In the genomic region with DNA sequence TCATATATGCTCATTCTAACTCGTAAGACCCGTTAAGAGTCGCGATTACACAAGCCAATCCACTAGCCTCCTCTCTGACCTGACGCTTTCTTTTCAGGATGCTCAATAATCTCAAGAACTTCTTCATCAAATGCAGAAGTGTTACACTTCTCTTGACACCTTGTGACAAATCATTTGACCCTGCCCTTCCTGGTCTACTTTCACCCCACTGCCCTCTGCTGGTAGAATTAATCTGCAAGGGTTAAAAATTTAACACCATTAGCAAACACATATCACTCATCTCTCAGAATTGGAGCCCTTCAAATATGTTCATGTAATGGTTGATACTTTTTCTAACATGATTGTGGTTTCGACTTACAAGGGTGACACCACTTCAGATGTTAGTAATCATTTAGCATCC, we compare ENCODE assay signal across 13 mouse cellular contexts. TPM values are rescaled to one million over a fixed set of nuclear protein-coding genes. Genes with fewer than 3 reads are reported as not detected.
A peak's percentile ranks its signal among the peaks of the same experiment; 100 is the strongest.
DNase-seq lines count a peak whose midpoint lies in the region; ATAC-seq and TF ChIP-seq lines count a peak whose summit lies in the region.
"Had no signal": no experiment of that assay in that cellular context is flagged by ENCODE, and none has a peak within 500 bp of the region (broad histone marks: within the 10 kb centered on the region; RNA-seq: fewer than 3 reads in every experiment).

No protein-coding gene starts in this region.

- no peaks in the 10 kb centered on the region for H3K36me3 ChIP-seq in heart, postnatal 0 days (replicated peaks; ENCODE audit: control insufficient read depth, insufficient read depth, low read length)
- H3K36me3 ChIP-seq: liver, embryonic 15.5 days had no signal

- H3K4me3 ChIP-seq in heart, postnatal 0 days (ENCODE audit: low read depth, low read length) = no peak overlapping the region
- H3K4me3 ChIP-seq in left cerebral cortex, adult 2 months = no peak overlapping the region
- H3K4me3 ChIP-seq: erythroblast, embryonic 14.5 days; liver, embryonic 15.5 days had no signal

- intact Hi-C loops in heart, postnatal 36 days (cut with DNase I) = no loop called here
- intact Hi-C loops in left cerebral cortex, adult 2 months (cut with DNase I) = no loop called here

- no peaks in the 10 kb centered on the region for H3K27me3 ChIP-seq in heart, postnatal 0 days (ENCODE audit: control insufficient read depth, insufficient read depth, low read length)
- H3K27me3 ChIP-seq: liver, embryonic 15.5 days had no signal

- no peak for TF ChIP-seq EP300 in heart, postnatal 0 days (IDR thresholded peaks at IDR 0.05; ENCODE audit: low read depth)

- no peak overlapping the region for H3K27ac ChIP-seq in heart, postnatal 0 days (ENCODE audit: low read depth)
- H3K27ac ChIP-seq in left cerebral cortex, adult 2 months = no peak overlapping the region
- H3K27ac ChIP-seq: liver, embryonic 15.5 days had no signal

- peak; percentile 26 for DNase-seq in heart, postnatal 0 days (ENCODE audit: low spot score)
- DNase-seq in heart, postnatal 36 days = no peak
- peak; percentile 23 for DNase-seq in retina, embryonic 14.5 days (ENCODE audit: low spot score)
- no peak for DNase-seq in retina, postnatal 1 day
- peak; percentile 4 for DNase-seq in naive thymus-derived CD4-positive, alpha-beta T cell, adult 2 months (ENCODE audit: low read depth)
- no peak for DNase-seq in left cerebral cortex, adult 2 months (ENCODE audit: extremely low spot score in 1 of 2, low spot score in 2 of 2)
- DNase-seq: adrenal gland, adult 2 months; cerebellum, adult 8-10 months; kidney, adult 8-10 months had no signal

- H3K4me2 ChIP-seq in heart, postnatal 0 days (ENCODE audit: low read depth, low read length) = no peak overlapping the region
- H3K4me2 ChIP-seq: liver, embryonic 15.5 days had no signal

- H3K4me1 ChIP-seq in heart, postnatal 0 days (ENCODE audit: control insufficient read depth, insufficient read depth) = no peaks in the 10 kb centered on the region
- H3K4me1 ChIP-seq: liver, embryonic 15.5 days had no signal

- peak; percentile 53 for TF ChIP-seq CTCF in heart, postnatal 0 days (IDR thresholded peaks at IDR 0.05; ENCODE audit: low read depth)
- no peak for TF ChIP-seq CTCF in left cerebral cortex, adult 2 months (IDR thresholded peaks at IDR 0.05)

- H3K9ac ChIP-seq in heart, postnatal 0 days (replicated peaks; ENCODE audit: low read depth, low read length) = no peak overlapping the region
- H3K9ac ChIP-seq: liver, embryonic 15.5 days had no signal

- WGBS in heart, postnatal 0 days = 38% methylated on average over 6 of the region's 6 CpGs

- no peaks in the 10 kb centered on the region for H3K9me3 ChIP-seq in heart, postnatal 0 days (replicated peaks; ENCODE audit: control insufficient read depth, low read length)
- H3K9me3 ChIP-seq: liver, embryonic 15.5 days had no signal

- ATAC-seq in heart, postnatal 0 days (ENCODE audit: insufficient read depth, low read depth) = no peak
- ATAC-seq in activated CD4-positive, CD25-positive, alpha-beta regulatory T cell, adult 4 months = peak; percentile 40
- no peak for ATAC-seq in monocyte, adult 5-6 weeks (replicated peaks; ENCODE audit: insufficient number of reproducible peaks, low FRiP score, low TSS enrichment, poor library complexity, severe bottlenecking)

RNA-seq across cellular contexts. Expression of a gene that starts 37.2 kb away (rescaled TPM):
- 8.2 and 9.4 TPM in 2 replicates for total RNA-seq in heart, postnatal 0 days (2014; rRNA removed; ENCODE audit: low replicate concordance)
- polyA plus RNA-seq in heart, postnatal 0 days (2015; fragmentation: Nextera tagmentation; extraction: Ambion mirVana) = 24.6 and 24.9 TPM in 2 replicates
- total RNA-seq in heart, postnatal 36 days (2021) = 1 to 10 TPM; 5.0 to 6.9 TPM
- polyA plus RNA-seq in activated CD4-positive, CD25-positive, alpha-beta regulatory T cell, adult 4 months (2017; shearing (Covaris generic)) = 10 to 100 TPM; 47.8 to 73.8 TPM
- total RNA-seq in left cerebral cortex, adult 2 months (2021) = 10 to 100 TPM; 23.4 to 25.0 TPM
- 21.1 to 32.2 TPM (median 25.0 TPM) in 3 replicates for total RNA-seq in monocyte, adult 5-6 weeks (2017)

RNA-seq across cellular contexts. Expression of a gene that starts 37.7 kb away (rescaled TPM):
- 4.6 and 10.7 TPM in 2 replicates for total RNA-seq in heart, postnatal 0 days (2014; rRNA removed; ENCODE audit: low replicate concordance)
- polyA plus RNA-seq in heart, postnatal 0 days (2015; fragmentation: Nextera tagmentation; extraction: Ambion mirVana) = 17.4 and 18.4 TPM in 2 replicates
- 10 to 100 TPM; 10.1 to 16.0 TPM for total RNA-seq in heart, postnatal 36 days (2021)
- polyA plus RNA-seq in activated CD4-positive, CD25-positive, alpha-beta regulatory T cell, adult 4 months (2017; shearing (Covaris generic)) = 10 to 100 TPM; 19.6 to 23.6 TPM
- total RNA-seq in left cerebral cortex, adult 2 months (2021) = 10 to 100 TPM; 11.6 to 16.8 TPM
- 35.4 to 58.0 TPM (median 44.1 TPM) in 3 replicates for total RNA-seq in monocyte, adult 5-6 weeks (2017)

Comparison
In these comparisons a context has a peak if more than half of its experiments do, and no peak if none do; other contexts are left out.
1. DNase-seq: peak in heart, postnatal 0 days (single experiment), retina, embryonic 14.5 days (single experiment) and naive thymus-derived CD4-positive, alpha-beta T cell, adult 2 months (single experiment); none in heart, postnatal 36 days (0 of 2), retina, postnatal 1 day (single experiment) and left cerebral cortex, adult 2 months (0 of 2).